Mouse (Mus musculus) adrenal gland, postnatal 14 days (tissue): ENCODE results near the gene Rchy1. TPM values are rescaled to one million over a fixed set of nuclear protein-coding genes. Genes with fewer than 3 reads are reported as not detected.

Source experiments
- DNase-seq: peaks from one replicate; pipeline ENCODE4 v3.0.0; 2021; ENCODE audit warnings: mixed read lengths
- long read RNA-seq, 2 experiments: library from polyadenylated mRNA; stranded (forward); transcript quantifications; one replicate each; pipeline ENCODE4 v2.0.0; 2021
- total RNA-seq: library from RNA; stranded (reverse); gene quantifications from 2 replicates; pipeline ENCODE4 v1.2.3, GENCODE M21; 2021

Rchy1 gene
- 56.4 and 64.6 TPM in 2 replicates for total RNA-seq
- long read RNA-seq, experiment 1, transcript Rchy1-205 (1 exons, 1,046 nt) = minor isoform, 5 of 99 reads
- long read RNA-seq, experiment 1, transcript Rchy1-201 (9 exons, 1,967 nt) = major isoform, 79 of 99 reads
- long read RNA-seq, experiment 1, partial matches to known transcripts = 1 of 99 reads
- long read RNA-seq, experiment 1, other reads (novel, unspliced or antisense) = 12 of 99 reads
- long read RNA-seq, experiment 2, transcript Rchy1-201 (9 exons, 1,967 nt) = major isoform, 53 of 69 reads
- long read RNA-seq, experiment 2, transcript Rchy1-205 (1 exons, 1,046 nt) = minor isoform, 5 of 69 reads
- long read RNA-seq, experiment 2, partial matches to known transcripts = 3 of 69 reads
- long read RNA-seq, experiment 2, other reads (novel, unspliced or antisense) = 7 of 69 reads

- peak; percentile 96 for DNase-seq
Measured at GRCm38 (mm10) chr5:91962639-91963440, at the start of gene Rchy1. Gene Rchy1, minus strand, starts transcription at chr5:91963068.

DNA sequence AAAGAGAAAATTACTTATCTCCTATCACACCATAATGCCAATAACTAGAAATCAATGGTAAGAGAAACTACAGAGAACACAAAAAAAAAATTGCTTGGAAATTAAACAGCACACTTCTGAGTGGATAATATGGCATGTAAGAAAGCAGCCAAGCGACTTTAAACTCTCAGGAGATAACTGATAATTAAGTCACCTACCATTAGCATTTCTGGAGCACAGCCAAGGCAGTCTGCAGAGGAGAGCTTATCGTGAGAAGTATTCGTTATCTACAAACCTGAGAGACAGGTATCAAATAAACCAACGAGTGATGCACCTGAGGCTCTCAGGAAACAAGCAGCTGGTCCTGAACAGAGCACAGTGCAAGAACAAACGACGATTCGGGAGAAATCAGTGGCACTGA, 48.9 kb upstream of the Rchy1 start:
- no peak for DNase-seq

DNA sequence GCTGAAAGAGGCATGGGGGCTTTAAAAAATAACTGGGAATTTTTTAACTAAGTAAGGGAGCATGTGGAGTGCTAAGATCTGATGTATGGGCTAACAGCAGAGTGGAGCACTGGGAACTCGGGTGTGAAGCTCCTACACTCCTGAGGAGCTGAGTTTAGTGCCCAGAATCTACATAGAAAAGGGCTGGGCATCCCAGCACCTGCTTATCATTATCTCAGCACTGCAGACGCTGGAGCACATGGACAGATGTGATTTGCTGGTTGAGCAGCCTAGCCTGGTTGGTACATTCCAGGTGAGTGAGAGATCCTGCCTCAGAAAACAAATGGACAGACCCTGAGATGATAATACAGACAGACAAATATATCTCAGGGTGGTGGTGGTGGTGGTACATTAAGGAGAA, 47.0 kb upstream of the Rchy1 start:
- DNase-seq = no peak

DNA sequence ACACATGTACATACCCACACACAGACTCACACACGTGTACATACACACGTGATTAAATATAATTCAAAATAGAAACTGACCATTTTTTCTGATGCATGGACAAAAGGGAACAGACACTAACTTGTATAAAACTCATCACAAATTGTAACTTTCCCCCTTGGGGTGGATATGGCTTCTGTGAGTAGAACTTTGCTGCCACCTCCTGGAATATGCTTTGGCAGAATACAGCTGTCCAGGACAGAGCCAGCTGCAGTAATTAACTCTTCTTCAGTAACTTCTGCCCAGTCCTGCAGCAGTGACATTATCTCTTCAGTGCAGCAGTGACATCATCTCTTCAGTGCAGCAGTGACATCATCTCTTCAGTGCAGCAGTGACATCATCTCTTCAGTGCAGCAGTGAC, 40.1 kb upstream of the Rchy1 start:
- peak; percentile 55 for DNase-seq

GRCm38 (mm10) chr5:92000770-92001169, 37.9 kb upstream of the Rchy1 start:
- DNase-seq = peak; percentile 10

DNA sequence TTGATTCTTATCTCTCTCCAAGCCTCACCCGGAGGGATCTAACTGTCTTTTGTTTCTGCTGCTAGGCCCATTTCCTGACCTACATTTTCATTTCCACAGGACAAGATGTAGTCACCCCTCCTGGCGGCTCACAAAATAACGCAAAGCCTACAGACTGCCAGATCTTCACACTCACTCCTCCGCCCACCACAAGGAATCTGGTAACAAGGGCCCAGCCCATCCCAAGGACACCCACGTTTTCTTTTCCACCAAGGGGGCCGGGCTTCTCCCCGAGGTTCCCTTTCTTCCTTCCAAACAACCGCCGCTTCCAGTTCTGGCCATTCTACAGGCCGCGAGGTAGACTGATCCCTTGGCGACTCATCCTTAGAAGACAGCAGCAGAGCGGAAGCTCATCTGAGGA, 31.7 kb upstream of the Rchy1 start:
- DNase-seq = peak; percentile 40

GRCm38 (mm10) chr5:91993061-91993460, 30.2 kb upstream of the Rchy1 start:
- no peak for DNase-seq

DNA sequence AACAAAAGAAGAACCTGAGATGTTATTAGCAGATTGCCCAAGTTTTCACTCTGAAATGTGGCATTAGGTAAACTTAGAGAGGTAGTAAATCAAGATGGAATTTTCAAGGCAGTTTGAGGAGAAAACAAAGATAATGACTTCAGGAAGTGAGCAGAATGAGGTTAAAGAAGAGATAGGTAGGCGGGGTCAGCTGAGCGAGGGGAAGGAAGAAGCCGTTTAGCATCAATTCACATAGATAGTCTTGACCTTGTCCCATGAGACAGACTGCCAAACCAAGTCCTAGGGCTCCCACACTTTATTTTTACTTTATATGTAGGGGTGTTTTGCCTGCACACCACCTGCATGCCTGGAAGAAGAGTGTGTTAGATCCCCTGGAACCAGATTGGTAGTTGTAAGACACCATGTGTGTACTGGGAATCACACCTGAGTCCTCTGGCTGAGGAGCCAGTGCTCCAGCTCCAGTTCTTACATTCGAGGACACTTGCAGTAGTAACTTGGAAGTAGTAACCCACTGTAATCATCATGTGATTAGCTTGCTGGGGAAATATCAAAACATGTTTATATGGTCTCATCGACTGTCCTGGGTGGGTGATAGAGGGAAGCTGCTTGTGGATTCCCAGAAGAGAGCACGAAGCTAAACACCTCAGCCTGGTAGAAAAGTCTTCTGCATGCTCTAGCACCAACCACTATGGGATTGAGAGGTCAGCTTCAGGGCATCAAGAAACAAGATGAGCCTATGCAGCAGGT, 28.5 kb upstream of the Rchy1 start:
- no peak for DNase-seq

DNA sequence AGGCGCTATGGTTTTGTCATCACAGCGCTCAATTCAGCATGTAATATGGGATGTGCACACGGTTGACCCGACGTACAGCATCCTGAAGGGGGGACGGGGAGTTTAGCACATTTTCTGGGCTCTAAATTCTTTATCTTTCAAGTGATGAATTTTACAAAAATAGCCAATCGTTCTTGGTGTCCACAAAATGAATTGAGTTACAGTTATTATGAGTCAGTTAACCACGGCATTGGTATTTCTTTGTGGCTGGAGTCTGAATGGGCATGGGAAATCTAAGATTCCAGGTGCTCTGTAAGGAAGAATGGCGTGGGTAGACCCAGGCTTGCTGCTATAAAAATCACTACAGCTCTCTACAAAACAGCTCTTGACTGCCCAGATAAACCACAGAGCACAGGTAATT, 26.4 kb upstream of the Rchy1 start:
- no peak for DNase-seq

- no peak for DNase-seq
Measured at GRCm38 (mm10) chr5:91987799-91988198, 24.9 kb upstream of the Rchy1 start.

DNA sequence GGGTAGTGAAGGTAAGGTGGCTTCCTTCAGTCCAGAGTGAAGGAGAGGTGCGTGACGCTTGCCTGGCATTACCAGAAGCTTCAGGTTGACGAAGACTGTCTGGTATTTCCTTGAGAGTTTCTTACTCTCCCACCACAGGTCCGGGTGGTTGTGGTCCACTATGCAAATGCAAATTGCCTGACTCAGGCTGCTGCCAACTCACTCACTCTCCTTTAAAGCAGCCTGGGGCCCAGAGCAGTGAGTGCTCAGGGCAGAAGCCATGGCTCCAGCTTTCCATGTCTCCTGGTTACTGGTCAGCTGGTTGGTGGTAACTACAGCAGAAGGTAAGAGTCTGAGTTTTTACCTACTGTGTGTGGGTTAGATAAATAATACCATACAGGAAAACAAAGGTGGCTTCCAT, 24.4 kb upstream of the Rchy1 start, which contains the start of gene Odaph:
Gene Odaph (plus strand): TSS at position 240 of the 400 bp plus-strand sequence.
- no peak for DNase-seq

- no peak for DNase-seq
Measured at GRCm38 (mm10) chr5:91985721-91986120, 22.9 kb upstream of the Rchy1 start.

DNA sequence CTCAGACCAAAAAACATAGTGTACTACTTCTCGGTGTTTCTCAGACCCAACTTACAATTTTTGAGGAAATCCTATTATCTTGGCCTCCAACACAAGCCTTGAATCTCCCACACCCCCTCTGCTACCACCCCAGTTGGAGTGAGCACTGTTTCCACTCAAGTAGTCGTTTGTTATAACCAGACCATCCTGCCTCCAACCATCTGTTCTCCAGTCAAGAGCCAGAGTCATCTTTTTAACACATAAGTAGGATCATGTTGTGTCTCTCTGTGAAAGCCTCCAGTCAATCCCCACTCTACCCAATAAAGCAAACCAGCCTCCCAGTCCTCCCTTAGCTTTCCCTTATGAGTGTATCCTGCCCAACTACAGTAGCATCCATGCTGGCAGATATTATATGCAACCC, 20.6 kb upstream of the Rchy1 start:
- DNase-seq = no peak

DNA sequence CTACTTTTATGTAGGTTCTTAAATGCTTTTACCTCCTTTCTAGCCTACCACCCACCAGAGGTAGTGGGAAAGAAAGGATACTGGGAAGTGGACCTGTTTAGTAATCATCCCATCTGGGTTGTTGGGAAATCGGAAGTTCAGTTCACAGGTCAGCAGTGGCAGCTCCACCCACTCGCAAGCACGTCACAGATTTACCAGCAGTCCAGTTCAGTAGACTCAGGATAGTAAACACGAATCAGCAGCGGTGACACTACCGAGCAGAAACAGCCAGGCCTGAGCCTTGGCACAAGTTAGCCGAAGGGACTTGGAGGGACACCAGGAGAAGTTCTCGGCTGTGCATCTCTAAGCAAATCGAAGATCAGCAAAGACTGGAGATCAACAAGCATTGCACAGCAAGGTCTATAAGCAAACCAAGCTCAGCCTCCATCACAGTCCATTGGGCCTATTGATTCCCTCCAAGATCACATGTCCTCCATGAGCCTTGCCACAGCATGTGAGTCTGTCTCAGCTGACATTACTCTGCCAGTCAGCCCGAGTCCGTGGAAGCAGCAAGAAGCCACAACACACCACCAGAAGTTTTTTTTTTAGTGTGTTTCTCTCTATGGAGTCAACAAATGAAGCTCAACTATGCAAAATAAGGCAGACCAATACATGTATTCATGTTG, 18.4 kb upstream of the Rchy1 start:
- no peak for DNase-seq

DNA sequence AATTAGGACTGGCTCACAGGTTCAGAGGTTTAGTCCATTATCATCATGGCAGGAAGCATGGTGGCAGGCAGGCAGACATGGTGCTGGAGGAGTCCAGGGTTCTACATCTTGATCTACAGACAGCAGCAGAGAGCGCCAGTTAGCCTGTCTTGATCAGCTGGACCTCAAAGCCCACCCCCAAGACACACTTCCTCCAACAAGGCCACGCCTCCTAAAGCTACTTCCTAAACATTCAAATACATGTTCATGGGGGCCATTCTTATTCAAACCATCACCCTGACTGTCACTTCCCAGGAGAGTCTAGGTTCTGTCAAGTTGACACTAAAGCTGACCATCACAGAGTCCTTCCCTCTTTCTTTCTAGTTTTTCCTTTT, 14.5 kb upstream of the Rchy1 start:
- DNase-seq = no peak

DNA sequence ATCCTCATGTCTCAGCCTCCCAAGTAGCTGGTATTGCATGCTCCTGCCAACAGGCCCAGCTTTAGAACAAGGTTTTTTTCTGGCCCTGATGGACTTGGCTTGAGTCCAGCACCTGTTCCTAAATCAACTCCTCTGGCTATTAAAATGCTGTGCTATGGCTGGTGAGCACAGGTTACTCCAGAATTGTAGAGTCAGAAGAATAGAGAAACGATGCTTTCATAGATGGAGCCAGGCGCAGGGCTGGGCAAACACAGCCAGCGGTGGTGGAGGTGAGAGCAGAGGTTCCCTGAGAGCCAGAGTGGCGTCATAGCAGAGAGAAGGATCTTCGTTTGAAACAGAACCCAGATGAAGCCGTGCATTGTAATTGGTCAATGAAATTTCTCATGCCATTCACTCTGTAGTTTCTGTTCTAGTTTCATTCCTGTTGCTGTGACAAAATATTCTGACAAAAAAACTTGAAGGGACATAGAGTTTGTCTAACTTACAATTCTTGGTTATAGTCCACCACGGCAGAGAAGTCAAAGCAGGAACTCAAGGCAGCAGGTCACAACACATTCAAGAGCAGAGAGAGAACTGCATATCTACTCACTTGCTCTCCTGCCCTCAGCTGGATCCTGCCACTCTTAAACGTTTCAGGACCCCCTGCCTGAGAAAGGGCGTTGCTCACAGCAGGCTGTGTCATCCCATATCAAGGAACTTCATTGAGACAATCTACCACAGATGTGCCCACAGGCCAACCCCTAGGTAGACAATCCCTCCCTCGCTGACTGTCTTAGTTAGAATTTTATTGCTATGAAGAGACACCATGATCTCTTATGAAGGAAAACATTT, 13.9 kb upstream of the Rchy1 start:
- no peak for DNase-seq

DNA sequence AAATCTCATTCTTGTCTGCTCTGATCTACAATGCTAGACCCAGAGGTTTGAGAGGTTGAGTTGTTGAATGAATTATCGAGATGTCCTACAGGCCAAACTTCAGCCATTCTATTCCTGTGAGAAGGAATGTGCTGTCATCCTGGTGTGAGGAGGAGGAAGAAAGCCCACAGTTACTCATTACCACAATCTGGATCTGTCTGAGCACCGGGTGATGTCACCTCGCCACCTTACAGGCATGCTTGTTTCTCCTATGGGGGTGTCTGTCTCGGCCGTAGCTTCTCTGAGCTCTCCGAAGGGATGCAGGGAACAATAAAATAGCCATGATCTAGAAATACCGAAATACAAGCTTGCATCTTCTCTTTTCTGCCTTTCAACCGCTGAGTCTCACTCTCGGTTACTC, 12.9 kb upstream of the Rchy1 start:
- no peak for DNase-seq

GRCm38 (mm10) chr5:91974002-91974401, 11.1 kb upstream of the Rchy1 start:
- no peak for DNase-seq

DNA sequence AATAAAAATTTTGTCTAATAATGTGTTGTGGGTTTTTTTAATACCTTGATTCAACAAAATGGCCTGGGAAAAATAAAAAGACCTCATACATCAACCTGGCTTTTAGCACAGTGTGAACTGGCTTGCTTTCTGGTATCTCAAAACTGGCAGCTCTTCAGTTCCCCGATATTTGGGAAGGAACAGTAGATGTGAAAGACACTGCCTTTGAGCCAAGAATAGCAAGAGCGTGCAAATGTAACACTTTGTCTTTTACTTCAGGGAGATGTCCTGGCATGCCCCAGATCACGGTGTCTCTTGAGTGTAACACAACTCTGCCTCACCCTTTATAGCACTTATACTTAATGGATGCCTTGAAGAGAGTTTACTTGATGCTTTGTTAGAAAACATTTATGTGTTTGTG, 9.2 kb upstream of the Rchy1 start:
- no peak for DNase-seq

DNA sequence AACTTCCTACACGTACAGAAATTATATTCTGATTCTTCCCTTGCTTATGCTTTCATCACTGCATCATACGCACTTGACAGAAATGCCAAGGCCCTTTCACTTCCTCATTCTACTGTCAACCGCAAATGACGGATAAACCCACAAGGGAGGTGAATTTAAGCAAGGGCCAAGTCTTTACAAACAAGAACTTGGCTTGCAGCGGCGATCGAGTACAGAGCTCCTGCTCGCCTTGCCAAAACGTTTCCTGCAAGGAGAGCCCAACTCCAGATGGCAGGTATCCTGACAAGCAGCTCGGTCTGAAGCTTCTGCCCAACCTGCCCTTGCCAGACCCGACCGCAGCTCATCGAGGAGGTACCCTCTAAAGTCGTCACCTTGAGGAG, 619 bp downstream of the Rchy1 start:
- peak; percentile 79 for DNase-seq

GRCm38 (mm10) chr5:91961370-91961769, 1.5 kb downstream of the Rchy1 start:
- no peak for DNase-seq
